Mouse (Mus musculus) CH12.LX (cell line): ENCODE measurements around the gene Sgsm2. TPM values are rescaled to one million over a fixed set of nuclear protein-coding genes. Genes with fewer than 3 reads are reported as not detected.

Experiments used
- DNase-seq: peaks from one replicate; pipeline ENCODE4 v3.0.0-alpha.2; 2013; ENCODE audit errors: extremely low read depth
- H3K27ac ChIP-seq: 2 replicates; pipeline ENCODE4 v1.5.1; 2012; ENCODE audit warnings: low read depth, mild to moderate bottlenecking, control low read depth, moderate library complexity; ENCODE audit not compliant: insufficient read depth
- H3K27me3 ChIP-seq: replicated peaks from 2 replicates; pipeline ENCODE3; 2012; ENCODE audit warnings: inconsistent platforms
- H3K36me3 ChIP-seq, 2 experiments: replicated peaks in 1 of 2; 2 replicates each; pipeline versions ENCODE3 to v1.6.1; 2012; ENCODE audit warnings: inconsistent platforms in 1 of 2, low read length in 1 of 2, mild to moderate bottlenecking in 1 of 2, mixed read lengths in 1 of 2, moderate library complexity in 1 of 2; ENCODE audit not compliant: control insufficient read depth in 1 of 2, insufficient read depth in 1 of 2
- H3K4me1 ChIP-seq, 2 experiments: 2 replicates each; pipeline ENCODE4 v1.6.1; 2012; ENCODE audit warnings: inconsistent platforms in 1 of 2, moderate library complexity in 1 of 2; ENCODE audit not compliant: insufficient read depth in 2 of 2, control insufficient read depth in 1 of 2
- H3K4me2 ChIP-seq: 2 replicates; pipeline ENCODE4 v1.6.1; 2012; ENCODE audit warnings: low read depth, mild to moderate bottlenecking, control low read depth; ENCODE audit not compliant: poor library complexity, insufficient read depth, severe bottlenecking
- H3K4me3 ChIP-seq, 3 experiments: fragments of 150-350 bp in 1 of 3; sonication (generic) in 1 of 3; replicated peaks in 1 of 3; 2 replicates each; pipeline versions ENCODE3 to v1.5.1; 2011 to 2012; ENCODE audit warnings: low read depth in 2 of 3, low read length in 2 of 3, mild to moderate bottlenecking in 2 of 3, moderate library complexity in 2 of 3, control low read depth in 1 of 3, improper control_type of control experiment in 1 of 3, inconsistent platforms in 1 of 3, mixed read lengths in 1 of 3; ENCODE audit not compliant: poor library complexity in 1 of 3
- H3K79me2 ChIP-seq: replicated peaks from 2 replicates; pipeline ENCODE4 v1.6.1; 2012; ENCODE audit warnings: mild to moderate bottlenecking, moderate library complexity; ENCODE audit not compliant: control insufficient read depth, poor library complexity, insufficient read depth, severe bottlenecking; ENCODE audit errors: extremely low read depth
- H3K9ac ChIP-seq: 2 replicates; pipeline ENCODE4 v1.6.1; 2012; ENCODE audit warnings: low read depth, mild to moderate bottlenecking, control low read depth, moderate library complexity; ENCODE audit not compliant: insufficient read depth
- H3K9me3 ChIP-seq: replicated peaks from 2 replicates; pipeline ENCODE3; 2012; ENCODE audit warnings: low read length, inconsistent platforms, mixed read lengths
- CHD1 ChIP-seq: IDR thresholded peaks from 2 replicates; pipeline ENCODE4 v1.6.1; 2012; ENCODE audit warnings: low read depth, low read length, improper control_type of control experiment, inconsistent platforms
- CHD2 ChIP-seq: IDR thresholded peaks from 2 replicates; pipeline ENCODE4 v1.6.1; 2011; ENCODE audit warnings: low read length, improper control_type of control experiment
- E2F4 ChIP-seq: IDR thresholded peaks from 2 replicates; pipeline ENCODE4 v1.6.1; 2011; ENCODE audit warnings: low read depth, low read length, improper control_type of control experiment; ENCODE audit not compliant: insufficient replicate concordance
- ETS1 ChIP-seq: conservative IDR thresholded peaks from 2 replicates; pipeline ENCODE4 v1.6.1; 2012; ENCODE audit warnings: low read depth, mild to moderate bottlenecking, inconsistent platforms, low read length, improper control_type of control experiment, moderate library complexity
- HCFC1 ChIP-seq: IDR thresholded peaks from 2 replicates; pipeline ENCODE4 v1.6.1; 2012; ENCODE audit warnings: low read depth, mild to moderate bottlenecking, inconsistent platforms, low read length, improper control_type of control experiment
- IRF4 ChIP-seq: IDR thresholded peaks from 2 replicates; pipeline ENCODE4 v1.6.1; 2014; ENCODE audit warnings: low read depth, mild to moderate bottlenecking, inconsistent platforms, low read length, improper control_type of control experiment
- JUN ChIP-seq: IDR thresholded peaks from 2 replicates; pipeline ENCODE4 v1.6.1; 2011; ENCODE audit warnings: low read depth, mild to moderate bottlenecking, low read length, improper control_type of control experiment, moderate library complexity; ENCODE audit not compliant: insufficient read depth
- JUND ChIP-seq: conservative IDR thresholded peaks from 2 replicates; pipeline ENCODE4 v1.6.1; 2011; ENCODE audit warnings: low read depth, low read length, improper control_type of control experiment
- KAT2A ChIP-seq: IDR thresholded peaks from 2 replicates; pipeline ENCODE4 v1.6.1; 2012; ENCODE audit warnings: low read length, improper control_type of control experiment, inconsistent platforms; ENCODE audit not compliant: insufficient replicate concordance
- MAFK ChIP-seq: IDR thresholded peaks from 2 replicates; pipeline ENCODE4 v1.6.1; 2011; ENCODE audit warnings: low read length, improper control_type of control experiment; ENCODE audit not compliant: insufficient replicate concordance
- MAX ChIP-seq: IDR thresholded peaks from 2 replicates; pipeline ENCODE4 v1.6.1; 2011; ENCODE audit warnings: low read length, improper control_type of control experiment
- MAZ ChIP-seq: IDR thresholded peaks from 2 replicates; pipeline ENCODE4 v1.6.1; 2012; ENCODE audit warnings: low read depth, mild to moderate bottlenecking, inconsistent platforms, low read length, improper control_type of control experiment, moderate library complexity
- MEF2A ChIP-seq: IDR thresholded peaks from 2 replicates; pipeline ENCODE4 v1.6.1; 2014; ENCODE audit warnings: low read depth, mild to moderate bottlenecking, inconsistent platforms, low read length, improper control_type of control experiment, borderline replicate concordance
- MYC ChIP-seq: IDR thresholded peaks from 2 replicates; pipeline ENCODE4 v1.6.1; 2011; ENCODE audit warnings: low read depth, mild to moderate bottlenecking, improper control_type of control experiment, low read length
- NELFE ChIP-seq: IDR thresholded peaks from 2 replicates; pipeline ENCODE4 v1.6.1; 2011; ENCODE audit warnings: low read depth, low read length, improper control_type of control experiment
- PAX5 ChIP-seq: IDR thresholded peaks from 2 replicates; pipeline ENCODE4 v1.6.1; 2012; ENCODE audit warnings: low read length, inconsistent platforms, mixed read lengths
- POLR2A ChIP-seq: IDR thresholded peaks from 2 replicates; pipeline ENCODE4 v1.6.1; 2011; ENCODE audit warnings: low read depth, mild to moderate bottlenecking, improper control_type of control experiment, low read length
- RAD21 ChIP-seq: IDR thresholded peaks from 2 replicates; pipeline ENCODE4 v1.6.1; 2011; ENCODE audit warnings: low read depth, mild to moderate bottlenecking, low read length, improper control_type of control experiment, moderate library complexity
- SIN3A ChIP-seq: IDR thresholded peaks from 2 replicates; pipeline ENCODE4 v1.6.1; 2012; ENCODE audit warnings: low read length, improper control_type of control experiment, inconsistent platforms
- SMC3 ChIP-seq: IDR thresholded peaks from 2 replicates; pipeline ENCODE4 v1.6.1; 2011; ENCODE audit warnings: low read depth, low read length, improper control_type of control experiment
- TBP ChIP-seq: conservative IDR thresholded peaks from 2 replicates; pipeline ENCODE4 v1.6.1; 2011; ENCODE audit warnings: low read depth, low read length, improper control_type of control experiment
- TCF12 ChIP-seq: IDR thresholded peaks from 2 replicates; pipeline ENCODE4 v1.6.1; 2014; ENCODE audit warnings: low read depth, mild to moderate bottlenecking, inconsistent platforms, low read length, improper control_type of control experiment
- USF1 ChIP-seq: IDR thresholded peaks from 2 replicates; pipeline ENCODE4 v1.6.1; 2014; ENCODE audit warnings: low read depth, mild to moderate bottlenecking, inconsistent platforms, low read length, improper control_type of control experiment
- USF2 ChIP-seq: conservative IDR thresholded peaks from 2 replicates; pipeline ENCODE4 v1.6.1; 2011; ENCODE audit warnings: low read depth, low read length, improper control_type of control experiment
- ZC3H11A ChIP-seq: IDR thresholded peaks from 2 replicates; pipeline ENCODE4 v1.6.1; 2012; ENCODE audit warnings: low read depth, mild to moderate bottlenecking, inconsistent platforms, low read length, improper control_type of control experiment
- dilution Hi-C: fragments of 300-500 bp; cut with MboI; formaldehyde crosslinking; loops from 2 replicates; pipeline ENCODE4 v1.14.3; 2020; ENCODE audit warnings: low sequenced_read_pairs; ENCODE audit not compliant: extremely low pct_unique_long_range_greater_than_20kb, extremely low pct_ligation_motif_present
- in situ Hi-C: fragments of 300-500 bp; cut with MboI; formaldehyde crosslinking; loops from 3 replicates; pipeline ENCODE4 v1.14.3; 2019; ENCODE audit warnings: low sequenced_read_pairs, low pct_ligation_motif_present, low pct_unique_long_range_greater_than_20kb, mixed read lengths
- polyA plus RNA-seq: library from polyadenylated mRNA; unstranded; fragments of >175 nt; gene quantifications from 2 replicates; pipeline ENCODE4 v1.2.1, GENCODE M21; 2012; ENCODE audit warnings: low read depth; ENCODE audit not compliant: insufficient read length
- total RNA-seq, 2 experiments: library from RNA; depleted of rRNA; stranded (reverse); fragments of 300-350 nt in 1 of 2; fragments of >200 nt in 1 of 2; gene quantifications; 2 replicates each; pipeline ENCODE4 v1.2.3; 2012 to 2014

Gene Sgsm2
- total and polyA plus RNA-seq, 3 experiments: 0.75 to 3.8 (median 3.1) TPM

GRCm38 (mm10) chr11:74901555-74901954 lies 4.7 kb upstream of the Sgsm2 start:
- Histone ChIP-seq H3K36me3 (peaks cover 60 to 75% of the 10 kb centered on the region in 2 experiments), H3K27ac (no peak overlapping the region), H3K4me1 (peaks cover 5 to 65% of the 10 kb centered on the region in 2 experiments; a peak in 3 of 4 replicates), H3K27me3 (no peaks in the 10 kb centered on the region), H3K9me3 (no peaks in the 10 kb centered on the region), H3K4me3 (no peak overlapping the region), H3K9ac (no peak overlapping the region), H3K4me2 (no peak overlapping the region), H3K79me2 (peaks cover 54% of the 10 kb centered on the region)
- in situ Hi-C loops (no loop called here), dilution Hi-C loops (no loop called here)
- no peak for DNase-seq
- TF ChIP-seq SIN3A (no peak), POLR2A (peak; percentile 0; the same call in 1 of the 2 replicates)

GRCm38 (mm10) chr11:74898517-74898827 lies 1.6 kb upstream of the Sgsm2 start:
- peaks cover 32 to 44% of the 10 kb centered on the region in 2 experiments for H3K36me3 ChIP-seq
- peak overlapping the region; percentile 28 for H3K27ac ChIP-seq
- H3K79me2 ChIP-seq: peaks cover 45% of the 10 kb centered on the region
- TF ChIP-seq USF1 (no peak), MAZ (no peak), CHD2 (no peak), JUN (no peak), ETS1 (no peak), MAX (peak; percentile 45), KAT2A (no peak), SIN3A (no peak), MAFK (no peak), IRF4 (no peak), E2F4 (no peak), MEF2A (no peak), CHD1 (peak; percentile 15; the same call in 1 of the 2 replicates), POLR2A (no peak), USF2 (no peak), NELFE (no peak), MYC (peak; percentile 29; the same call in 1 of the 2 replicates), RAD21 (no peak), TBP (no peak), SMC3 (no peak), HCFC1 (no peak), ZC3H11A (no peak), PAX5 (no peak), JUND (no peak), TCF12 (no peak)
- TF ChIP-seq, all 38 proteins: peak for 3
- Histone ChIP-seq H3K9ac (peak overlapping the region; percentile 70), H3K4me3 (peak overlapping the region; percentile 59 to 97 (median 91)), H3K27me3 (no peaks in the 10 kb centered on the region), H3K4me2 (peak overlapping the region; percentile 96), H3K4me1 (peaks cover 5 to 49% of the 10 kb centered on the region in 2 experiments; a peak in 3 of 4 replicates), H3K9me3 (no peaks in the 10 kb centered on the region)
- dilution Hi-C loops (no loop called here), in situ Hi-C loops (no loop called here)
- DNase-seq: no peak
